Mouse (Mus musculus) layer of hippocampus, adult 18-20 months (tissue): ENCODE data around the gene Ndufs7. TPM values are rescaled to one million over a fixed set of nuclear protein-coding genes. Genes with fewer than 3 reads are reported as not detected.

ENCODE experiments used
- DNase-seq, 2 experiments: peaks; one replicate each; pipeline ENCODE4 v3.0.0; 2022; ENCODE audit warnings: low spot score in 2 of 2
- total RNA-seq, 2 experiments: library from RNA; stranded (reverse); gene quantifications; 2 replicates each; pipeline ENCODE4 v1.2.3; 2021

Ndufs7 gene
- total RNA-seq, 2 experiments from 2014 or later, result 218 to 228 TPM

- DNase-seq, result peak; percentile 84 to 89
These were observed 12.7 kb downstream of the Ndufs7 start for GRCm38 (mm10) chr10:80261585-80261968.

DNA sequence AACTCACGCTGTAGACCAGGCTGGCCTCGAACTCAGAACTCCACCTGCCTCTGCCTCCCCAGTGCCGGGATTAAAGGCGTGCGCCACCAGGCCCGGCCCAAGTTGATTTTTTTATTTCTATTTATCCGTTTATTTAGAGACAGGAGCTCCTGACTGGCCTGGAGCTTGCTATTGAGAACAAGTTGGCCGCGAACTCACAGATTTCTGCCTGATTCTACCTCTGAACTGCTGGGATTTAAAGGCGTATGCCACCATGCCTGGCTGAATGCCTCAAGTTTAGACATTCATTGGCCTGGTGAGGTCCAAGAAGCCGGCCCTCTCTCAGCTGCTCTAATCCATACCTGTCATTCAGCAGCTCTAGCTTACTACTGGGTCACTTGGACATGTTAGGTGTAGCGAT is 13.2 kb downstream of the Ndufs7 start:
- DNase-seq, result no peak

DNA sequence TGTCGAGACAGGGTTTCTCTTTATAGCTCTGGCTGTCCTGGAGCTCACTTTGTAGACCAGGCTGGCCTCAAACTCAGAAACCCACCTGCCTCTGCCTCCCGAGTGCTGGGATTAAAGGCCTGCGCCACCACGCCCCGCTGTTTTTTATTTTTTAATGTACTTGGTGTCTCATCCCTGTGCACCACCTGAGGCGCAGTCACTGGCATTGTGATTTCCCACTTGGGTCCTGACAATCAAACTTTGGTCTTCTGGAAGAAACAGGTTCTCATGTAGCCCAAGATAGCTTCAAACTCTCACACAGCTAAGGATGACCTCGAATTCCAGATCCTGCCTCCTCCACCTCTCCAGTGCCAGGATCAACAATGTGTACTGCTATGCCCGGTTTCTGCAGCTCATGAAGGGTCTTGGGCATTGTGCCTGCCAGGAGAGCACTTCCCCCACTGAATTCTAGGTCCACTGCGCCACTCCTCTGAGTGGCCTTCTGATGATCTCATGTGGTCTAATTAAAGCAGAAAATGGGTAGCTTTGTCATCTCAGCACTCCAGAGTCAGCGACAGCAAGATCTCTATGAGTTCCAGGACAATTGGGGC is 13.9 kb downstream of the Ndufs7 start:
- DNase-seq, result no peak

DNA sequence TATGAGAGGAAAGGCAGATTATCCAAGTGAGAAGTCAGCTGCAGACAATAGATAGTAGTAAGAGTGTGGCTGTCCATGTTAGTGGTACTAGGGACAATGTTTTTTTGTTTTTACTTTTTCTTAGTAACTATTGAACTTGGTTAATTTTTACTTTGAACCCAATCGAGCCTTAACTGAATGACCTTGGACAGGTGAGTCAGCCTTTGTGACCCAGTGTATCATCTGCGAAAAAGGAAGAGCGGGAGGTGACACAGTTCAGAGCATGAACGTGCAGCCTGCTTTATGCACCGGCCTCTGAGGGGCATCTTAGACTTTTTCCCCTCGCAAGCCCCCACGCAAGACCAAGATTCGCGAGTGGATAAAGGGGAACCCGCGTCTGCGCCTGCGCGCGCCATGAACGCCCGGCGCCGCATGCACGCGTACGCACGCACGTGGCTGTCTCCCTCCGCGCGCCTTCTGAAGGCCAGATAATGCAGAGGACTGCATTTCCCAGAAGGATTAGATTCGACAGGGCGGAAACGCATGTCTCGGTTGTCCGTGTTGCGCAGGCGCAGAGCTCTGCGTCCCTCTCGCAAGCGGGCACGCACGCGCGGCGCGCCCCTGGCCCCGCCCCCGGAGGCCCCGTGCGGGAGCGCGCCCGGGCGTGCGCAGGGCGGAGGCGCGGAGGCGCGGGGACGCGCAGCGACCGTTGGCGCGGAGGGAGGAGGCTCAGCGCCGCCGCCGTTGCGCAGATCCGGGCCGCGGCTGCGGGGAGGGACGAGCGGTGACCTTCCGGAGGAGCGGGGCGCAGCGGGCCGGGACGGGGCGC is 15.6 kb downstream of the Ndufs7 start:
- DNase-seq, result peak; percentile 99 to 100

GRCm38 (mm10) chr10:80265149-80265486 is 16.2 kb downstream of the Ndufs7 start:
- no peak for DNase-seq

GRCm38 (mm10) chr10:80270099-80270498 is 21.2 kb downstream of the Ndufs7 start:
- no peak for DNase-seq

DNA sequence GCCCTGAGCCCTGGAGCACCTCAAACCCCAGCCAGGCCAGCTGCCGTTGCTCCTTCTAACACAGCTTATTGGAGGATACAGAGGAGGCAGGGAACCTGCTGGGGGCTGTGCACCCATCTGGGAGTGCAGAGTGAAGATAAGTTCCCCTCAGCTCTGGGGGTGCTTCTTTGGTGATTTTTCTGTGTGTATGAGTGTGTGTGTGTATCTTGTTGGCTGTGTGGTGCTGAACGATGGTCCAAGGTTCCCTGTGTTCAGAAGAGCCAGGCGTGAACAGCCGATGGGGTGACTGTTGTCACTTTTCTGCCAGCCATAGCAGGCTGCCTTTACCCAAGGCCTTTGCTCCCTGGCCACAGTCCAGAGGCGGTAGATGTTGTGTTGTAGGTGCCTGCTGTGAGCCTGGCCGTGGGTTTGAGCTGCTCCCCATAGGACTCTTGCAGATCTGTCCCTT is 21.8 kb downstream of the Ndufs7 start:
- no peak for DNase-seq

- no peak for DNase-seq
These were observed 22.4 kb downstream of the Ndufs7 start for GRCm38 (mm10) chr10:80271186-80271843.

DNA sequence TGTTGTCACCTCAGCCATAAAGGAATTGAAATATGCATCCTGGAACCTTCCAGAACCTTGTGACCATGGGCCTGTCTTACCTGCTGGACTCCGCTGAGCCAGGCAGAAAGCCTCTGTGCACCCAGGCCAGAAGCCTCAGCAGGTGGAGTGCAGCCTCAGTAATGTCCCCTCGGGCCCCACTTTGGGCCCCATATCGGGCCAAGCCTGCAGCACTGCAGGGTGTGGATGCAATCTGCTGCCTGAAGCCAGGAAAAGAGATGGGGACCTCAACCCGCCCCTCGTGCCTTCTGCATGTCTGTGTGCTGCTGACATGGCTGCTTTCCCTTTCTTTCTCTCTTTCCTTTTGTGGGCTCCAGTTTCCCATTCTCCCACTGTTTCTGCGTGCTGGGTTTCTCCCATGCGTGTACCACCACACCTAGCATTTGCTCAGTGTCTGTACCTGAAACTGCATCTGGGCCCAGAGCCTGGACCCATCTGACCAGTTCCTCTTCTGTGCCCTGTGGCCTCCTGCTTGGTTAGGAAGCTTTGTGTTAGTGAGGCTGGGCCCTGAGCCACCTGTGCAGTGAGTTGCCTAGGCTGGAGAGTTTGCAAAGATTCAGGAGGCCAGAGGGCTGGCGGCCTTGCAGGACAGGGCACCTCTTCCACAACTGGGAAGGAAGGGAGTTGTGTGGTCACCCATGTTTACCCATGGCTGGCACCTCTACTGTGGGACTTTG is 23.1 kb downstream of the Ndufs7 start:
- no peak for DNase-seq

GRCm38 (mm10) chr10:80273847-80274246 is 24.9 kb downstream of the Ndufs7 start:
- no peak for DNase-seq

GRCm38 (mm10) chr10:80276238-80276637 is 27.3 kb downstream of the Ndufs7 start:
- DNase-seq, result no peak

GRCm38 (mm10) chr10:80278390-80278789 is 29.5 kb downstream of the Ndufs7 start:
- DNase-seq, result no peak

- no peak for DNase-seq
These were observed 30.4 kb downstream of the Ndufs7 start for GRCm38 (mm10) chr10:80279273-80279672.

DNA sequence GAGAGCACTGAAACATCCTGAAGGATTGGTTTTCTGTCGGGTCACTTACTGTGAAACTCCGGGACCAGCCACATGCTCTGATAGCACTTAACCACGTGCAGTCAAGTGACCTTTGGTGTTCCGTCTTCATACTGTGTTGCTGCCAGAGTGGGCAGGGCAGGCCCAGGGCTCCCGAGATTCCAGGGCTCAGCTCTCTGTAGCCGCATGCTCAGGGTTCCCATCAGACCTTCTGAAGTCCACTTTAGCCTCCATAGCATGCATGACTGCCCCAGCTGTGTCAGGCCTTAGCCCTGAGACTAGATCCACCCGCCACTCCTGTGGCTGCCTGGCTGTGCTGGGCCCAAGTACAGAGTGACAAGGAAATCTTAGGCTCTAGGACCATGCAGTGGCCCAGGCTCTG is 32.4 kb downstream of the Ndufs7 start:
- no peak for DNase-seq

DNA sequence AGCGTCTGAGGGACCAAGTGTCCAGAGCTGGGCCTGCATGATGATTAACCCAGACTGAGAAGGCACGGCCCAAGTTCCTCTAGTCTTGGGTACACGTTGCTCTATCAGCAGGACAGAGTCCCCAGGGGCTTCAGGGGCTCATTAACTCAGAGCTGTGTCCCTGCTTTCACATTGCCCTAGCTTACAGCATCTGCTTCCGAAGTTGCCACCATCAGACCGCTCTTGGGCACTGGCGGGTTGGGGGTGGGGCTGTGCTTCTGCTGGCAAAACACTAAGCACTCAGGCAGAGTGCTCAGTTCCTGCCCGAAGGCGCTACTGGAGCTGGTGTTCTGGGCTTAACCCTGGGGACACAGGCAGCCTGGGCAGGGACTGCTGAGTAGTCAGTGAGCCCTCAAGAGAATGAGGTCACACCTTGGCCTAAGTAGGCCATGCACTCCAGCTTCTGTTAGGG is 33.0 kb downstream of the Ndufs7 start:
- DNase-seq, result no peak

DNA sequence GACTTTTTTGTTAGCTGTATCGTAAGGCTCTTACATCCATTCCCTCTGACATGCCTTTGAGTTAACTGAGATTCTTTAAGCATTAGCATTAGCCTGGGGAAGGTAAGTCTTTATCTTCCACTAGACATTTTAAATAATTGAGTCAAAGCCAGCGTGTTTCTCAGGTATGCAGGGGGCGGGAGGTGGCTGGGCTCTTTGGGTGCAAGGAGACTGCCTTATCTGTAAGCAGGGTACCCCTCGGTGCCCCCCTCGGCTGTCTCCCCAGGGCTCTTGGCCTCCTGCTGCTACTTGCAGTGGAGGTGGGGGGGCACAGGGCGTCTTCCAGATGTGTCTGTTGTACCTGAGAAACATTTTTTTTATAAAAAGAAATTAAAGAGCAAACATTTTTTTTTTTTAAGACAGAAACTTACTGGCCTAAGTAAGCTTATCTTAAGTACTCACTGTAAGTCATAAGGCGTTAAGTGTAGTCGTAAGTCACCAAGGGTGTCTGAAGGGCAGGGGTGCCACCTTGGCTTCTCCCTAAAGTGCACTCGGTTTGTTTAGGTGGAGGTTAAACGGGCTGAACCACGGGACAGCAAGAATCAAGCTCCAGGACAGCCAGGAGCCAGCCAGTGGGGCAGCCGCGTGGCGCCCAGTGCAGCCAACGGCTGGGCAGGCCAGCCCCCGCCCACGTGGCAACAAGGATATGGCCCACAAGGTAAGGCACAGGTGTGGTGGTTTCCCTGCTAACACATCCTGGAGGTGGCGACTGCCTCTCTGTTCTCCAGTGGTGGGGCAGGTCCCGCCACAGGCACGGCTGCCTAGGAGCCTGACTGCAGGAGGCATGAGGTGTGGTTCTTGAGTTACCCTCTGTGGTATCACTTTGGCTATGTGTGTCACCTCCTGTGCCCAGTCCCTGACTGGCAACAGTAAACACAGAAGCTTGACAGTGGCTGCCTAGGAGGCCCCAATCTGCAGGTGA is 33.8 kb downstream of the Ndufs7 start:
- no peak for DNase-seq

- no peak for DNase-seq
These were observed 36.5 kb downstream of the Ndufs7 start for GRCm38 (mm10) chr10:80285222-80286070.

DNA sequence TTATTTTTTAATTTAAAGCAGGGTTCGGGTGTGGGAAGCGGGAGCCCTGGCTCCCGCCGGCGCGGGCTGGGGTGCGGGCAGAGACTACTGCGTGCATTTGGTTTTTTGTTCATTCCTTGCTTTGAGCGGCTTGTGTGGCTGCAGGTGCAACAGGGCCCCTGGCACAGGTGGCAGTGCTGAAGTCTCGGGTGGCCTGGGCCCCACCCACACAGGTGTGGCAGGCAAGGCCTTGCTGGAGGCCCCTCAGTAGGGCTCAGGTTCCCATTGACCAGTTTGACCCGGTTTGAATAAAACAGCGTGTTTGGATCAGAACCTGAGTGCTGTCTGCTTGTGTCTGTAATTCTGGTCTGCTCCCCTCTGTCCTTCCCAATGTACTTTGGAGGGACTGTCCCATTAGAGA is 39.2 kb downstream of the Ndufs7 start:
- no peak for DNase-seq

DNA sequence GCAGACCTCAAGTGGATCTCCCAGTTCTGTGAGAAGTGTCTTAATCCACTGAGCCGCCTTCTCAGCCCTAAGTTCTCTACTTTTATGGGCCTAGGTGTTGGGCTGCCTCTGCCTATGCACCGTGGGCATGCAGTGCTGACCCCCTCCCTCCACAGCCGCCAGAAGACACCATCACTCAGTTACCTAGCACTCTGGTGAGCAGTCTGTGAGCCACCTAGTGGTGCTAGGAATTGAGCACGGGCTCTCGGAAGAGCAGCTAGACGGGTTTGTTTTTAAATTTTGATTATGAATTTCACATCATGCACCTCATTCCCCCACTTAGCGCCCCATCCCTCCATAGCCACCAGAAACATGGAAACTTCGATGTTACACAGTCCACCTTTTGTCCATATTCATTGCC is 39.7 kb downstream of the Ndufs7 start:
- DNase-seq, result no peak
